Mouse (Mus musculus) embryonic facial prominence, embryonic 10.5 days (tissue): Measurements from ENCODE around the gene Gm28053. TPM values are rescaled to one million over a fixed set of nuclear protein-coding genes. Genes with fewer than 3 reads are reported as not detected.

Experiments
- DNase-seq: peaks from one replicate; pipeline ENCODE4 v3.0.0-alpha.2; 2017; ENCODE audit warnings: low spot score
- H3K27ac ChIP-seq: fragments of 300-500 bp; sonication (generic); replicated peaks from 2 replicates; pipeline ENCODE4 v1.5.1; 2016; ENCODE audit warnings: mild to moderate bottlenecking
- H3K27me3 ChIP-seq: fragments of 300-500 bp; sonication (generic); replicated peaks from 2 replicates; pipeline ENCODE4 v1.6.1; 2016; ENCODE audit warnings: low read depth, mild to moderate bottlenecking; ENCODE audit not compliant: poor library complexity, severe bottlenecking
- H3K36me3 ChIP-seq: fragments of 300-500 bp; sonication (generic); replicated peaks from 2 replicates; pipeline ENCODE4 v1.6.1; 2016; ENCODE audit warnings: mild to moderate bottlenecking, moderate library complexity
- H3K4me1 ChIP-seq: fragments of 300-500 bp; sonication (generic); 2 replicates; pipeline ENCODE4 v1.6.1; 2016
- H3K4me3 ChIP-seq: fragments of 300-500 bp; sonication (generic); 2 replicates; pipeline ENCODE4 v1.5.1; 2016; ENCODE audit warnings: mild to moderate bottlenecking, moderate library complexity
- H3K9me3 ChIP-seq: fragments of 300-500 bp; sonication (generic); 2 replicates; pipeline ENCODE4 v1.6.1; 2016; ENCODE audit warnings: mild to moderate bottlenecking
- WGBS: fragments of 180-500 bp; shearing (Covaris S2); methylation state at CpG from one replicate; pipeline ENCODE4 v1.1.7; 2016; 5-methylcytosine and 5-hydroxymethylcytosine counted together
- polyA plus RNA-seq: library from polyadenylated mRNA; unstranded; fragments of >200 nt; fragmentation: Nextera tagmentation; extraction: Ambion mirVana; gene quantifications from 2 replicates; pipeline ENCODE4 v1.2.1, GENCODE M21; 2016

Gene Gm28053
- polyA plus RNA-seq, 1 experiment from 2014 or later, result not detected

DNA sequence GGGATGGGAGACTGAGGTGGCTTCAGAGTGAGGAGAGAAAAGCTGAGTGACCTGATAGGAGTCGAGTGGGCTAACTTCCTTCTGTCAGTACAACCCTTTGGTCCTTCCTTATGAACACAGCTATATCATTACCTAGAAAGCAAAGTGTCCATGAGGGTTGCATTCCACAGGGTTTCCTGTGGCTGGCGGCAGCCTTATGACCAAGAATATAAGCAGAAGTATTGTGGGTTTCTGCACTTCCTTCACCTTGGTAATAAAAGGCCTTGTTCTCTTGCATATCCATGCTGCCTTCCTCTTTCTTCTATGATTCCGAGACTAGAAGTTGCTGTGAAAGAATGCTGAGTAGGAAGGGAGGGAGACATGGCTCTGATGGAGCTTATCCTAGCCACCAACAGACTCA, 19.5 kb upstream of the Gm28053 start:
- H3K36me3 ChIP-seq, result no peaks in the 10 kb centered on the region
- H3K9me3 ChIP-seq, result 0 out of 2 replicates have a peak, but pooled peaks cover 2% of the 10 kb centered on the region
- H3K4me1 ChIP-seq, result peaks cover 11% of the 10 kb centered on the region
- no peaks in the 10 kb centered on the region for H3K27me3 ChIP-seq
- no peak for DNase-seq
- H3K27ac ChIP-seq, result no peak overlapping the region
- no peak overlapping the region for H3K4me3 ChIP-seq
- WGBS, result 81% methylated on average over 3 of the region's 3 CpGs

GRCm38 (mm10) chr6:48700251-48701075, 17.9 kb upstream of the Gm28053 start:
- Histone ChIP-seq H3K27me3 (no peaks in the 10 kb centered on the region), H3K36me3 (no peaks in the 10 kb centered on the region), H3K9me3 (no peaks in the 10 kb centered on the region), H3K4me3 (no peak overlapping the region), H3K4me1 (peaks cover 11% of the 10 kb centered on the region), H3K27ac (no peak overlapping the region)
- WGBS, result 50% methylated on average over 5 of the region's 5 CpGs
- DNase-seq, result no peak

- Histone ChIP-seq H3K9me3 (no peaks in the 10 kb centered on the region), H3K4me3 (no peak overlapping the region), H3K36me3 (no peaks in the 10 kb centered on the region), H3K4me1 (peaks cover 11% of the 10 kb centered on the region), H3K27me3 (no peaks in the 10 kb centered on the region), H3K27ac (no peak overlapping the region)
- WGBS, result 85% methylated on average over 7 of the region's 7 CpGs
- no peak for DNase-seq
Measured at GRCm38 (mm10) chr6:48702146-48702545, 16.3 kb upstream of the Gm28053 start.

DNA sequence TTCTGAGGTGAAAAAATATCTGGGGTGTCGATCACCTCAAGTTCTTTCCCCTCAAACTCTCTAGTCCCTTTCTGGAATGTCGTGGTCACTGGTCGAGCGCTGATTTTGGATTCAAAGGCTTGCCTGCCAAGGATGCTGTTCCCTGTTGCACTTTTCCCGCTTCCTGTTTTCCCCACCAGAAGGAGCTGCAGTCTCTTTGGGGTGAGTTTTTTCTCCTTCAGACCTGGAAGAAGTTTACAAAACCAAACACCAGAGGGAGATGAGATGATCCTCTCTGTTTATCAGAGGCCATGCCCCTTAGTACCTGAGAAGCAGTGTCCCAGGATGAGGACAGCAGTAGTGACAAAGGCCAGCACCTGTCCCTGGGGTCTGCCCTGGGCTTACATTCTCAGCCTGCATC, 15.8 kb upstream of the Gm28053 start:
- no peaks in the 10 kb centered on the region for H3K27me3 ChIP-seq
- 75% methylated on average over 5 of the region's 5 CpGs for WGBS
- peaks cover 11% of the 10 kb centered on the region for H3K4me1 ChIP-seq
- no peaks in the 10 kb centered on the region for H3K9me3 ChIP-seq
- DNase-seq, result no peak
- no peaks in the 10 kb centered on the region for H3K36me3 ChIP-seq
- H3K27ac ChIP-seq, result no peak overlapping the region
- H3K4me3 ChIP-seq, result no peak overlapping the region

GRCm38 (mm10) chr6:48704146-48704545, 14.3 kb upstream of the Gm28053 start:
- DNase-seq, result no peak
- Histone ChIP-seq H3K4me3 (no peak overlapping the region), H3K4me1 (peaks cover 11% of the 10 kb centered on the region), H3K27me3 (no peaks in the 10 kb centered on the region), H3K36me3 (no peaks in the 10 kb centered on the region), H3K9me3 (no peaks in the 10 kb centered on the region), H3K27ac (no peak overlapping the region)

DNA sequence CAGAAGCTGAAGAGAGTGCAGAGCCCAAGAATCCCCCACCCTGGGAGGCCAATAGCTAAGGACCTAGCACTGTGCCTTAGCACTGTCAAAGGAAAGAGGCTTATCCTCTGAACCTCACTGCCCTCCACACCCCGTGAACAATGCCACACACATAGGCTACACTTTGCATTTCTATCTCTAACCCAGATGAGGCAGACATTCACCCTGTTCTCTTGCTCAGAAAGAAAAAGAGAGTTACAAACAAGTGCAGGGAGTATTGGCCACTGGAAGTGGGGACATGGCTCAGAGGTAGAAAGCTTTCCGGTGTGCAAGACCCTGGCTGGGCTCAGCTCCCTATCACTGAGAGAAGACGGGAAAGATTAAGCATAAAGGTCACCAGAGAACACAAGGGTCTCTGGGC, 12.3 kb upstream of the Gm28053 start:
- DNase-seq, result no peak
- H3K4me1 ChIP-seq, result peaks cover 11% of the 10 kb centered on the region
- H3K27me3 ChIP-seq, result no peaks in the 10 kb centered on the region
- peak overlapping the region; percentile 30; the same call in 1 of the 2 replicates for H3K27ac ChIP-seq
- H3K9me3 ChIP-seq, result no peaks in the 10 kb centered on the region
- no peaks in the 10 kb centered on the region for H3K36me3 ChIP-seq
- WGBS, result 54% methylated on average over 3 of the region's 3 CpGs
- H3K4me3 ChIP-seq, result peak overlapping the region; percentile 8; the same call in 1 of the 2 replicates

- WGBS, result 91% methylated on average over 4 of the region's 4 CpGs
Measured at GRCm38 (mm10) chr6:48720326-48720725, 1.9 kb downstream of the Gm28053 start.

DNA sequence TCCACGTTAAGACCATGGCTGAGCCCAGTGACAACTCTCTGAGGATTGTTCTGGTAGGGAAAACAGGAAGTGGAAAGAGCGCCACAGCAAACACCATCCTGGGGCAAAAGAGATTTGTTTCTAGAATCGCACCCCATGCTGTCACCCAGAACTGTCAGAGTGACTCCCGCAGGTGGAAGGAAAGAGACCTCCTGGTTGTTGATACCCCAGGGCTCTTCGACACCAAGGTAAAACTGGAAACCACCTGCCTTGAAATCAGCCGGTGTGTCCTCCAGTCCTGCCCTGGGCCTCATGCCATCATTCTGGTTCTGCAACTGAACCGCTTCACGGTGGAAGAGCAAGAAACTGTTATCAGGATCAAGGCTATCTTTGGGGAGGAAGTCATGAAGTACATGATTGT, 5.1 kb downstream of the Gm28053 start:
- Histone ChIP-seq H3K9me3 (no peaks in the 10 kb centered on the region), H3K4me3 (no peak overlapping the region), H3K27ac (no peak overlapping the region), H3K4me1 (peaks cover 7% of the 10 kb centered on the region), H3K27me3 (no peaks in the 10 kb centered on the region), H3K36me3 (no peaks in the 10 kb centered on the region)
- 83% methylated on average over 8 of the region's 8 CpGs for WGBS
- no peak for DNase-seq

More at GRCm38 (mm10) chr6:48720326-48720725, 1.9 kb downstream of the Gm28053 start:
- Histone ChIP-seq H3K36me3 (no peaks in the 10 kb centered on the region), H3K9me3 (no peaks in the 10 kb centered on the region), H3K27me3 (no peaks in the 10 kb centered on the region), H3K4me1 (peaks cover 2% of the 10 kb centered on the region), H3K4me3 (no peak overlapping the region), H3K27ac (no peak overlapping the region)
- DNase-seq, result no peak

DNA sequence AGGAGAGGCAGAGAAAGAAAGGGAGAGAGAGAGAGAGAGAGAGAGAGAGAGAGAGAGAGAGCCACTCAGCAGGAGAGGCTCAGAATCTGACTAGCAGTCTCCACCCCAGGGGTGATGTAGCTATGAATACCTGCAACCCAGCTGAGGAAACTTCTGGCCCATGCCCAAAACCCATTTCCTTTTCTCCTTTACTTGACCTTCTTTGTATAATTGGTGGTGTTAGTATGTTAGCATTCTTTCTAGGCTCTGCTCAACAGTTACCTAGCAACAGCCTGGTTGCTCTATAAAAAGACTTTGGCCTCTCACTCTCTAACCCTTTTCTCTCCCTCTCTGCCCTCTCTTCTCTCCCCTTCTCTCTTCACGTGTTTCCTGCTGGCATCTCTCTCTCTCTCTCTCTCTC, 7.1 kb downstream of the Gm28053 start:
- Histone ChIP-seq H3K27me3 (no peaks in the 10 kb centered on the region), H3K9me3 (no peaks in the 10 kb centered on the region), H3K27ac (no peak overlapping the region), H3K4me3 (no peak overlapping the region), H3K36me3 (no peaks in the 10 kb centered on the region), H3K4me1 (peaks cover 7% of the 10 kb centered on the region)
- no peak for DNase-seq
- WGBS, result 0% methylated on average over 1 of the region's 1 CpGs

GRCm38 (mm10) chr6:48727761-48728160, 9.4 kb downstream of the Gm28053 start:
- H3K27ac ChIP-seq, result no peak overlapping the region
- no peak for DNase-seq
- no peak overlapping the region for H3K4me3 ChIP-seq
- peaks cover 7% of the 10 kb centered on the region for H3K4me1 ChIP-seq
- WGBS, result 88% methylated on average over 5 of the region's 5 CpGs
- no peaks in the 10 kb centered on the region for H3K9me3 ChIP-seq
- no peaks in the 10 kb centered on the region for H3K36me3 ChIP-seq
- H3K27me3 ChIP-seq, result no peaks in the 10 kb centered on the region

GRCm38 (mm10) chr6:48732864-48733304, 14.5 kb downstream of the Gm28053 start:
- DNase-seq, result no peak
- H3K9me3 ChIP-seq, result no peaks in the 10 kb centered on the region
- no peak overlapping the region for H3K27ac ChIP-seq
- H3K4me3 ChIP-seq, result no peak overlapping the region
- H3K36me3 ChIP-seq, result no peaks in the 10 kb centered on the region
- WGBS, result 58% methylated on average over 8 of the region's 8 CpGs
- no peaks in the 10 kb centered on the region for H3K27me3 ChIP-seq
- H3K4me1 ChIP-seq, result no peaks in the 10 kb centered on the region

- no peak for DNase-seq
- WGBS, result 74% methylated on average over 1 of the region's 1 CpGs
- H3K4me1 ChIP-seq, result no peaks in the 10 kb centered on the region
- H3K4me3 ChIP-seq, result no peak overlapping the region
- no peaks in the 10 kb centered on the region for H3K36me3 ChIP-seq
- no peaks in the 10 kb centered on the region for H3K27me3 ChIP-seq
- H3K27ac ChIP-seq, result no peak overlapping the region
- no peaks in the 10 kb centered on the region for H3K9me3 ChIP-seq
Measured at GRCm38 (mm10) chr6:48733660-48734059, 15.3 kb downstream of the Gm28053 start.

DNA sequence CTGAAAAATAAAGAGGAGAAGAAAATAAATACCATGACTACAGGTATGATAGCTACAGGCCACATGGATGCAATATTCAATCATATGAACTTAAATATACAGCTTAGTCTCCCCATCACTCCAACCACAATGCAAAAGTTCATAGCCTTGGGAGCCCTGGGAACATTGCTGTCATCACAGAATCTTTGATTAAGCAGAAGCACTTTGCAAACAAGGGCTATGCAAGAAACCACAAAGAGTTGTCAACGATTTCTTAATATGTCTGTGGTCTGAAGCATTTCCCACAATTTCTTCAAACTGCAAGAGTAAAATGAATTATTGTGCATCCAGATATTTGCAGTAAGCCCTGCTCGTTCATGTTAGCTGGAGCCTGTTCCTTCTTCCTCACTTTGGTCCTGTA, 18.6 kb downstream of the Gm28053 start:
- H3K27ac ChIP-seq, result no peak overlapping the region

More for the DNA sequence above, 18.6 kb downstream of the Gm28053 start:
- Histone ChIP-seq H3K36me3 (no peaks in the 10 kb centered on the region), H3K4me3 (no peak overlapping the region), H3K4me1 (peaks cover 10% of the 10 kb centered on the region), H3K9me3 (no peaks in the 10 kb centered on the region), H3K27me3 (peaks cover 20% of the 10 kb centered on the region)
- no peak for DNase-seq
- 84% methylated on average over 2 of the region's 2 CpGs for WGBS
